Mouse (Mus musculus): ENCODE measurements around the gene Lyz1. TPM values are rescaled to one million over a fixed set of nuclear protein-coding genes. Genes with fewer than 3 reads are reported as not detected.
"Not testable (repeated sequence)": the region's sequence is repeated elsewhere in the genome, so short reads cannot be mapped to it uniquely, and the experiment has no call there.

Gene Lyz1
- total RNA-seq (2021): 10 to 100 TPM in 1 of 2 experiments, 1 to 10 TPM in 1; 8.8 to 18.2 TPM
- long read RNA-seq, experiment 1: 0 reads
- long read RNA-seq, experiment 2: 0 reads

DNA sequence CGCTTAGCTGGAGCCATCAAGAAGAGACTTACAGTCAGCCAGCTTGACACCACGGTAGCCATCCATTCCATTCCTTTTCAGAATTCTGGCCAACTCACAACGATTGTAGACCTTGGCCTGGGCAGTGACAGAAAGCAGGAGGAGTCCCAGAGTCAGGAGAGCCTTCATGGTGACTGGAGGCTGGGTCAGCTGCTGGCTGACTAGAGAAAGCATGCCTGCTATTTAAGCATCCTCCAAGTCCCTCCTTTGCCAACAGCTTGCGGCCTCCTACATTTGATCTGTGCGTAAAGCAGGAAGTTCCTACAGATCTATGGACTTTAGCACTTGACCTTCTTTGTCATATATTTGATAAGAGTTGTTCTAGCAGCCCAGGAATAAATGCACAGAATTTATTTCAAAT is at the start of gene Lyz1:
Gene Lyz1 (minus strand): TSS at position 198 of the 400 bp plus-strand sequence.
- peak in 1 of 2 experiments; percentile 16 for DNase-seq

DNA sequence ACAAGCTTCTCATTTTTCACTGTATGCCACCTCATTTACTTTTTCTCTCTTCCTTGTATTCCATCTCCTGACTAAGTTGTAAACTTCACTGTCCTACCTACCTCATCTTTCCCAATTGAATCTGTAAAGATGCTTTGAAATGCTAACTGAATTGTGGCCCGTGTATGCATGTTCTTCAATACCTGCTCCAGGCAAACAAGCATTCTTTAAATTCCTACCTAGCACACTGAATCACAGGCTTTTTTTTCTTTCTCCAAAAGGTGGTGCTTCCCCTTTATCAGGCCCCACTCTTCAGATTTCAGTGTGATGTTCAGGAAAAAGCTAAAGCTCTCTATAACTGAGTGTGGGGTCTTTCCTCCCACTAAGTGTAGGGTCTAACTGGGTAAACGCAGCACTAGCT is 49.7 kb upstream of the Lyz1 start:
- DNase-seq: no peak

- no peak for DNase-seq
Measured at GRCm38 (mm10) chr10:117341029-117341428, 48.4 kb upstream of the Lyz1 start.

DNA sequence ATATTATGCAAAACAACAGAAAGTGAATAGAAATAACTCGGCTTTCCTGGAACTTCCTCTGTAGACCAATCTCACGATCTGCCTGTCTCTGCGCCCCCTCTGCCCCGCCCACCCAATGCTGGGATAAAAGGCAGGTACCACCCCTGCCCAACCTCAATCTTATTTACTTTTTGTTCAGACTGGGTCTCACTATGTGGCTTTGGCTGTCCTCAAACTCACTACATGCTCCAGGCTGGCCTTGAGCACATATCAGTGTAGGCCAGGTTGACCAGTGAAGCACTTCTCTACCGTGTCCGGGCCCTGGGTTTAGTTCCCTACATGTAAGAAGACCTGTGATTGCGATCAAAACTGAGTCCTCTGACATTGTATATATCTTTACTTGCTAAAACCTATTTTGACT is 46.6 kb upstream of the Lyz1 start:
- DNase-seq: no peak

GRCm38 (mm10) chr10:117337946-117338345 is 45.3 kb upstream of the Lyz1 start:
- no peak for DNase-seq

GRCm38 (mm10) chr10:117335649-117336048 is 43.0 kb upstream of the Lyz1 start:
- DNase-seq: no peak

DNA sequence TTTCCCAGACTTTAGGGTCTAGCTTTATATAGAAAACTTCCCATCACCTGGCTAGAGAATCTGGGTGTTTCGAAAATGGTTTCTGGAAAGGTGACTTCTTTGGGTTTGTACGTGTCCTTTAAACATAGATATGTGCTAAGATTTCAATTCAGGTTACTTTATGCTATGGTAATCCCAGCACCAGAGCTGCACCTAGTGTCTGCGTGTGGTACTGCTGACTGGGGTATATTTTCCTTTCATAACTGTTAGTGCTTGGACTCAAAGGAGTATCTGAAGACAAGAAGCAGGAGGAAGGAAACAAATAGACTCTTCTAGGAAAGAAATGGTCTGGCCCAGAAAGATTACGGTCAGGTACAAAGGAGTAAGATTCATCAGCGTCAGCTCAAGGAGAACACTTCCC is 37.9 kb upstream of the Lyz1 start:
- DNase-seq: peak in 1 of 2 experiments; percentile 13

DNA sequence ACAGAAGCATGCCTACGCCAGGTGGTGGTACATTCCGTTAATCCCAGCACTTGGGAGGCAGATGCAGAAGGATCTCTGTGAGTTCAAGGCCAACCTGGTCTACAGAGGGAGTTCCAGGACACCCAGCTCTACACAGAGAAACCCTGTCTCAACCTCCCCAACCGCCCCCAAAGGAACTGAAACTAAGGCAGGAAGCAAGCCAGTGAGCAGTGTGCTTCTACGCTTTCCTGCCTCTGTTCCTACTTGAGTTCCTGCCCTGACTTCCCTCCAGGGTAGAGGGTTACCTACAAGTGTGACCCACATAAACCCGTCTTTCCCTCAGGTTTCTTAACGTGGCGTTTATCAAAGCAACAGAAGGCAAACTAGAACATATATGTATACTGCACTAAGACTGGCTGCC is 31.1 kb upstream of the Lyz1 start:
- DNase-seq: no peak

DNA sequence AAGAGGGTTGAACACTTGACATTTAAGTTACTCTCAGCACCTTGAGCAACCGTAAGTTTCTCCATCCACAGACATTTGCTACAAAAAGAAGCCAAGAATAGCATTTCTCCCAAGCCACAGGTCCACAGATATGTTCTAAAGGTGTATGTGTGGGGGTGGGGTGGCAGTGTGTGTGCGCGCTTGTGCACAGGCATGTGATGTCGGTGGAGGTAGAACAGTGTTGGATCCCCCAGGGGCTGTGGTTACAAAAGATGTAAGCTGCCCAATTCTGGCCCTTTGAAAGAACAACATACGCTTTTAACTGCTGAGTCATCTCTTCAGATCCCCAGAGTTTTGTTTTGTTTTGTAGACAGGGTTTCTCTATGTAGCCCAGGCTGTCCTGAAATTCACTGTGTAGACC is 30.0 kb upstream of the Lyz1 start:
- no peak for DNase-seq

GRCm38 (mm10) chr10:117320571-117320981 is 27.9 kb upstream of the Lyz1 start:
- no peak for DNase-seq

GRCm38 (mm10) chr10:117316391-117316790 is 23.7 kb upstream of the Lyz1 start:
- no peak for DNase-seq

- DNase-seq: no peak
Measured at GRCm38 (mm10) chr10:117313133-117313532, 20.5 kb upstream of the Lyz1 start.

GRCm38 (mm10) chr10:117312168-117312567 is 19.5 kb upstream of the Lyz1 start:
- DNase-seq: no peak

DNA sequence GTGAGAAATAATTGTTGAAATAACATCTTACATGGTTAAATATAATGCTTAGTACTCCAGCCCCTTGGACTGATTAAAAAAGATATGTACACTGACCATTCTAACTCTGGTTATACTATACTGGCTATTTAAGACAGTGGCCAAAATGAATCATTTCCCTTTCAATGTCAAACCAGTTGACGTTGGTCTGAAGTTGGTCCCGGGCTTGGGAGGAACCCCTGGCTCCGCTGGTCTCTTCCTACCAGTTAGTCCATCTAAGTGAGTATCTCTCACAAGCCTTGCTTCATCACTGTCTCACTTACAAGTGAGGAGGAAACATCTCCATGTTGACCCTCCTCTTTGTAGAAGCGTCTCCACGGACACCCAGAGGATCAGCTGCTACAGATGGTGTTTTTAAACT is 11.7 kb upstream of the Lyz1 start:
- DNase-seq: no peak

DNA sequence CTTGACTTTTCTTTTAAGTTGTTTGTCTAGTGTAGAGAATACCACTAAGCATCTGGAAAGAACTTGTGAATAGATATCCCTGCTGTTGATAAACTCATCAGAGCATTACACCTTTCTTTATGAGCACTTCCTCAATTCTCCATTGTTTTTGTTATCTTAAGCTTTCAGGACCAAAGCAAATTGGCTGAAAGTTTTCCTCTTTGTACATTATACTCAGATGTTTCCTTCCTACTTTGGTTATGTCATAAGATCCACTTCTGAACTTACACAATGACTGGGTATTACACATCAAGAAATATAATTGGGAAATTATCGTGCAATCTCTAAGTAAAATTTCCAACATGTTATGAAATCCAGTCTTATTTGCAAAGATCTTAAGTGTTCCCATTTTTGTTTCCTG is 9.0 kb upstream of the Lyz1 start:
- no peak for DNase-seq

DNA sequence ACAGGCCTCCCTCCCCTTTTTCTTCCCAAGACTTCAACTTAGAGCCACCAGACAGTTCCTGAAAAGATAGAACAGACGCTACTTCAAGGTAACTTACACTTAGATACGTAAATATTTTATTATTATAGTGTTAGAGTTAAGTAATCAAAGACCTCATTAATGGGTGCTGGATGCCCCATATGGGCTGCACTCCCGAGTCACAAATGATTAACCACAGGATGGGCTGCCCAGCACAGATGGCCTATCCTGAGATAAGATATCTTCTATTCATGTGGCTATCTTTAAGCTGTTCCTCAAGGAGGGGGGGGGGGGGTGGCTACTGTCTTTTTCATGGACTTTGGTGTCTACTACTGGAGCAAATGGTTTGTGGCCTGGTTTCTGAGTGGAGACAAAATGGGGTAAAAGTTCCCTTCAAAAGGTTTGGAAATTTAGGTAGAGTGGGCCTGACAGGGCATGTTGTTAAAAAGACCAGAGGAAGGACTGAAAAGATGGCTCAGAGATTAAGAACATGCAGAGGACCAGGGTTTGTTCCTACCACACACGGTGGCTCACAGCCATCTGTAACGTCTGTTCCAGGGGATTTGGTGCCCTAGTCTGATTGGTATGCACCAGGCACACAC is 7.3 kb upstream of the Lyz1 start:
- no peak for DNase-seq

DNA sequence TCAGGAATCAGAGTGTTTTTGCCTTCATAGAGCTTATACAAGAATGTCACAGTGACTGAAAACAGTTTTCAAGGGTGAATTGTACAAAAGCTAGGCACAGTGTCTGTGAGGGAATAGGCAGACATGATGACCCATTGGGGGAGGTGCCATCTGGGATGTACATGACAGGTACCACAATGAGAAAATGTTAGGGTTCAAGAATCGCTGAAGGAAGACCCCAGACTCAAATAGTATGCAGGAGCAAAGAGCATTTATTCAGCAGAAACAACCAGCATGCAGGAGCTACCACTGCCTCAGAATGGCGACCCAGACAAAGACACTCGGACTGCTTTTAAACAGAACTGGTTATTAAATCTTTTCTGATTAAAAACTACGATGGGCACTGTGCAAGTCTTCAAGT is 6.4 kb upstream of the Lyz1 start:
- DNase-seq: no peak

DNA sequence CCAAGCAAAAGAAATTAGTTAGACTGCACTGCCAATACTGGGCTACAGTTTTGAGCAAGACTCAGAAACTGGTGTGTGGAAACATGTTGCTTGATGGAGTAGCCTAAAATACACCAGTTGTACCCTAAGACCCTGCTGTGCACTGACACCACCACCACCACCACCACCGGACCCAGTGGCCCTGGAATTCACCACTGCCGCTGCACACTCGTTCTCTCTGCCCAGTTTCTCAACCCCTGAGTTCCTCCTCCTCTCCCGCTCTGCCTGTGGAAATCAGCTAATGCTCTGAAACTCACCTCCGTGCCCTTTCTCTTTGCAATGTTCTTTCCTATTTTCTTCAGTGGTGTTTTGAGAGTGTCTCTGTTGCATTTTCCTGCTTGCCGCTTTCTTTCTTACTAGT is 5.7 kb upstream of the Lyz1 start:
- DNase-seq: no peak

DNA sequence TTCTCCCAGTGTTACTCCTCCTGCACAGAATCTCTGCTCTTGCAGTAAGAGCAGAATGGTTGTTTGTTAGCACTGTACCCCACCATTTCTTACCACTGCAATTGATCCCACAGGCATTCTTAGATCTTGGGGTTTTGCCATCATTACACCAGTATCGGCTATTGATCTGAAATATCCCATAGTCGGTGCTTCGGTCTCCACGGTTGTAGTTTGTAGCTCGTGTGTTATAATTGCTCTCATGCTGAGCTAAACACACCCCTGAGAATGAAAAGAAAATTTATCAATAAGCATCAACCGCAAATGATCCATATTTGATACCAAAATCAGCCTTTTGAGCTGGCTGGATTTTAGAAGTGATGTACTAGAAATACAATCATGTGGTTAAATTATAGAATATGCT is 1.7 kb downstream of the Lyz1 start:
- DNase-seq: not testable (repeated sequence)

GRCm38 (mm10) chr10:117290046-117290870 is 2.4 kb downstream of the Lyz1 start:
- DNase-seq: no peak

DNA sequence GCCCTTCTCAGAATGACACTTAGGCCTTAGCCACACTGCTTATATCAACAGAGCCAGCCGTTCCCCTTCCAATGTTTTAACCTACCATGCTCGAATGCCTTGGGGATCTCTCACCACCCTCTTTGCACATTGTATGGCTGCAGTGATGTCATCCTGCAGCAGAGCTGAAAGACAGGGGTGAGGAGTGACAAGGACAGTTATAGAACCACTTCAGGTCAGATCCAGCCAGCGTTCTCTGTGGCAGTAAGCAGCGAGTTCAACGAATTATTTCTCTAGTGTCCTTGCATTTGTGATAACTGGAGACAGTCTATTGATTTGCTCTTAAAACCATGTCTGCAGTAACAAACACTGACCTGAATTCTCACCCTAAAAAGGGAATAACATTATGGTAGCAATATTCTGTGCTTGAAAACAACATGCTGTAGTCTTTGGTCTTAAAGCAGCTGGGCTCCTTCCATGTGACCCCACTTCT is 3.6 kb downstream of the Lyz1 start:
- not testable (repeated sequence) for DNase-seq

DNA sequence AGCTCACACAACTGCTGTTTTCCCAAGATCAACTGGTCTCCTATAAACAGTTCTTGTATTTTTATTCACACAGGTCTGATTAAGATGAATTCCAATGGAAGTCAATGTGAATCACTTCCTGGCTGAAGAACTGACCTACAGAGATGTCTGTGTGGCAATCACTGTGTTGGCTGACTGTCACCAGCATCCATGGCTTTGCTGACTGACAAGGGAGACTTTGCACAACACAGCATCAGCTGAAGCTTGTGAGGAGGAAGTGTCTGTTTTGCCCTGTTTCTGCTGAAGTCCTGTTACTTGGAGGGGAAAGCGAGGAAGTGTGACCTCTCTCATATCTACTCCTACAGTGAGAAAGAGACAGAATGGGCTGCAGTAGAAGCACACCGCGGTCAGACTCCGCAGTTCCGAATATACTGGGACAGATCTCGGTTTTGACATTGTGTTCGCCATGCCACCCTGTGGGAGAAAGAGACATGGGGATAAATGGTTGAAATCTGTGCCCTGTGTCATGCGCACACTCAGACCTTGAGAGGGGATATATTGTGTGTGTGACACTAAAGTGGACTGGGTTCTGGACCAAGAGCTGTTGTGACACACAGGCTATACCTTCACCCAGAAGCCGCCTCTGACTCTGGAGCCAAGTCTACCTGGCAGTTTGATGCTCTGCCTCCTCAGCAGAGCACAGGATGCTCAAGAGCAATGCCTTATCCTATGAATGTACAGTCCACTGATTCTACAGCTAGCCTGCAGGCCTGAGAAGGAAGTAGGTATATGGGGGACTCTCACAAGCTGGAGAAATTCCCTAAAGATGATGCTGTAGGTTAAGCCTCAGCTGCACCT is 4.3 kb downstream of the Lyz1 start:
- no peak for DNase-seq

Data from adrenal gland, postnatal 36 days (tissue).